Mouse (Mus musculus) hindbrain, embryonic 10.5 days (tissue): ENCODE data around the gene Nat8l. TPM values are rescaled to one million over a fixed set of nuclear protein-coding genes. Genes with fewer than 3 reads are reported as not detected.

Experiments
- DNase-seq: peaks from one replicate; pipeline ENCODE4 v3.0.0-alpha.2; 2017; ENCODE audit warnings: low spot score
- H3K27ac ChIP-seq: fragments of 300-500 bp; sonication (generic); 2 replicates; pipeline ENCODE4 v1.5.1; 2016; ENCODE audit warnings: mild to moderate bottlenecking, moderate library complexity
- H3K27me3 ChIP-seq: fragments of 300-500 bp; sonication (generic); 2 replicates; pipeline ENCODE4 v1.6.1; 2016; ENCODE audit warnings: mild to moderate bottlenecking; ENCODE audit not compliant: poor library complexity, insufficient read depth, severe bottlenecking
- H3K36me3 ChIP-seq: fragments of 300-500 bp; sonication (generic); 2 replicates; pipeline ENCODE4 v1.6.1; 2016; ENCODE audit warnings: mild to moderate bottlenecking, moderate library complexity
- H3K4me1 ChIP-seq: fragments of 300-500 bp; sonication (generic); replicated peaks from 2 replicates; pipeline ENCODE4 v1.6.1; 2016; ENCODE audit warnings: mild to moderate bottlenecking
- H3K4me3 ChIP-seq: fragments of 300-500 bp; sonication (generic); 2 replicates; pipeline ENCODE4 v1.5.1; 2016; ENCODE audit warnings: mild to moderate bottlenecking, moderate library complexity
- H3K9me3 ChIP-seq: fragments of 300-500 bp; sonication (generic); 2 replicates; pipeline ENCODE4 v1.6.1; 2016; ENCODE audit warnings: mild to moderate bottlenecking, moderate library complexity
- WGBS: fragments of 180-500 bp; shearing (Covaris S2); methylation state at CpG from one replicate; pipeline ENCODE4 v1.1.7; 2016; 5-methylcytosine and 5-hydroxymethylcytosine counted together
- polyA plus RNA-seq: library from polyadenylated mRNA; unstranded; fragments of >200 nt; fragmentation: Nextera tagmentation; extraction: Ambion mirVana; gene quantifications from 2 replicates; pipeline ENCODE4 v1.2.1, GENCODE M21; 2016

Gene Nat8l
- polyA plus RNA-seq, 1 experiment from 2014 or later: 1.7 TPM

DNA sequence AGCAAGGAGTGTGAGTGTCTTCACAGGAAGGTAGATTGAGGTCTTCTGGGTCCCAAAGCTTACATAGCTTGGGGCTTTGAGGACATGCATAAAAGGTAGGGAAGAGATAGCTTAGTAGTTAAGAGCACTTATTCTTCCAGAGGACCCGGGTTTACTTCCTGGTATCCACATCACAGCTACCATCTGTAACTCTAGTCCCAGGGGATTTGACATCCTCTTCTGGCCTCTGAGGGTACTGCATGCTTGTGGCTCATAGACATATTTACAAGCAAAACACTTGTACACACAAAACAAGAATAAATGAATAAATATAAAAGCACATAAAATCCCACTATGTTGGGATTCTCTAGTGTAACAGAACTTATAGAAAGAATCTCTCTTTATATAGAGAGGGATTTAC lies 18.9 kb downstream of the Nat8l start:
- 77% methylated on average over 1 of the region's 1 CpGs for WGBS
- H3K9me3 ChIP-seq: no peaks in the 10 kb centered on the region
- no peak for DNase-seq
- no peaks in the 10 kb centered on the region for H3K27me3 ChIP-seq
- no peaks in the 10 kb centered on the region for H3K36me3 ChIP-seq
- H3K27ac ChIP-seq: no peak overlapping the region
- no peak overlapping the region for H3K4me3 ChIP-seq
- H3K4me1 ChIP-seq: no peaks in the 10 kb centered on the region

DNA sequence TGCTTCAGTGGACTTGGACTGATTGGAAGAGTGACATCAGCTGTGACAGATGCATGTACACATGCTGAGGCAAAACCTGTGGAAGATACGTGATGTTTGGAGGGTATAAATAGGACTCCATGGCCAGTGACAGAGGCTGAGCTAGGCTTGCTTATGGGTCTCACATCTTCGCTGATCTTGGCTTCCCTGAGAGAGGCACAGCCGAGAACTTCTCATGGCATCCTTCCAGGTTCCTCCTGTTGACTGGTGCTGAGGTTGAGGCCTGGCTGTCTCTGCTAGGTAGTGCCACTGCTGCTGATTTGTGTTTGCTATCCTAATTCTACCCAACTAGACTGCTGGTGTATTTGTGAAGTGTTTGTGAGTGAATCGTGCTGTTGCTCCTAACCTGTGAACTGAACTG lies 23.2 kb downstream of the Nat8l start:
- 81% methylated on average over 4 of the region's 4 CpGs for WGBS
- Histone ChIP-seq H3K9me3 (no peaks in the 10 kb centered on the region), H3K4me1 (no peaks in the 10 kb centered on the region), H3K4me3 (no peak overlapping the region), H3K27me3 (no peaks in the 10 kb centered on the region), H3K36me3 (no peaks in the 10 kb centered on the region), H3K27ac (no peak overlapping the region)
- no peak for DNase-seq

- WGBS: 71% methylated on average over 4 of the region's 4 CpGs
These were observed 34.3 kb downstream of the Nat8l start for GRCm38 (mm10) chr5:34030101-34030500.

DNA sequence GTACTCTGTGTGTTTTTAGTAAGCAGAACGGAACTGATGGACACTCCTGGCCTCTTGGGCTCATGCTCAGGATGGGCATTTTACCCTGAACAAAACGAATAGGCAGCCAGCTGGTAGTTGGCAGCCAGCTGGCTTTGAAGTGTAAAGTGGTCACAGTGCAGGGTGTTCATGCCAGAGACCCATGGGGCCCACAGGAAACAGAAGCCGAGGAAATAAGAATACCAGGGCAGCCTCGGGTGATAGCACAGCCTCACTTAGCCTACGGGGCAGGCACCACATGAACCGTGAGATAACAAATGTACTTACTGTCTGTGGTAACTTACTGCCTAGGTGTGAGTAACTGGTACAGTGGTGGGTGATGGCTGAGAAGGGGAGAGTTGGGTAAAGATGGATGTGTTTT lies 35.2 kb downstream of the Nat8l start:
- WGBS: 78% methylated on average over 6 of the region's 6 CpGs
- DNase-seq: no peak
- Histone ChIP-seq H3K27me3 (no peaks in the 10 kb centered on the region), H3K4me3 (no peak overlapping the region), H3K9me3 (no peaks in the 10 kb centered on the region), H3K4me1 (no peaks in the 10 kb centered on the region), H3K27ac (no peak overlapping the region), H3K36me3 (no peaks in the 10 kb centered on the region)

More at GRCm38 (mm10) chr5:34030101-34030500, 34.3 kb downstream of the Nat8l start:
- Histone ChIP-seq H3K4me3 (no peak overlapping the region), H3K27ac (no peak overlapping the region), H3K27me3 (no peaks in the 10 kb centered on the region), H3K4me1 (no peaks in the 10 kb centered on the region), H3K9me3 (no peaks in the 10 kb centered on the region), H3K36me3 (no peaks in the 10 kb centered on the region)
- DNase-seq: no peak

GRCm38 (mm10) chr5:34032520-34032919 lies 36.7 kb downstream of the Nat8l start:
- Histone ChIP-seq H3K9me3 (no peaks in the 10 kb centered on the region), H3K4me1 (no peaks in the 10 kb centered on the region), H3K36me3 (no peaks in the 10 kb centered on the region), H3K27ac (no peak overlapping the region), H3K27me3 (no peaks in the 10 kb centered on the region), H3K4me3 (no peak overlapping the region)
- 73% methylated on average over 3 of the region's 3 CpGs for WGBS
- DNase-seq: no peak

Other genes with a start within 250 kb of the Nat8l start
- gene Letm1, start 213.2 kb upstream of the Nat8l start, polyA plus RNA-seq: 52.2 and 52.3 TPM in 2 replicates
- gene Nsd2, start 175.3 kb upstream of the Nat8l start, polyA plus RNA-seq: 75.6 and 93.5 TPM in 2 replicates
- 75.4 and 84.1 TPM in 2 replicates for gene Nelfa, start 59.6 kb upstream of the Nat8l start, polyA plus RNA-seq
- gene Gm1673, start 12.6 kb upstream of the Nat8l start, polyA plus RNA-seq: 258 and 370 TPM in 2 replicates
- gene Poln, start 173.5 kb downstream of the Nat8l start, polyA plus RNA-seq: 0.54 and 0.56 TPM in 2 replicates
- 35.0 and 46.0 TPM in 2 replicates for gene Haus3, start 173.5 kb downstream of the Nat8l start, polyA plus RNA-seq
- gene Mxd4, start 191.7 kb downstream of the Nat8l start, polyA plus RNA-seq: 21.6 and 26.3 TPM in 2 replicates